Mouse (Mus musculus): ENCODE results near the gene Ddx31.

DNA sequence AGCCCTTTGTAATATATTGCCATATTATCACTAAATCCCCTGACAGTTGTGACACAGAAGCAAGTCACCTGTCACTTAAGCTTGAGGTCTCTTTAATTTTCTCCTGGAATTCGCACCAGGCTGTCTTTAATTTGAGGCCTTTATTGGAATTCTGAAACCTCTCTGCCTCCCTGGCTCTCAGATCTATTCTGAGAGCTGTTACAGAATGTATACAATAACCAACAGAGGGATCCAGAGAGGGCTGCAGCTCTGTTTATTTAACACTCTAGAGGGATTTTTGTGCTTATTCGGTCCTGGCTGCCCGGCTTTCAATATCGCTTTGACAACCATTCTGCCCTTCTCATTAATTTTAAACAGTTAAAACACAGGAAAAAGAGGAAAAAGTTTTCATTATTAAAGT is 44.7 kb downstream of the Ddx31 start:
- TF ChIP-seq GATA1 (IDR thresholded peaks at IDR 0.05; ENCODE audit: borderline replicate concordance, low read length) (no peak), FLI1 (IDR thresholded peaks at IDR 0.05; ENCODE audit: low read length) (no peak)
